Mouse (Mus musculus): ENCODE measurements around the gene Immt. TPM values are rescaled to one million over a fixed set of nuclear protein-coding genes. Genes with fewer than 3 reads are reported as not detected.

The Immt gene
- polyA plus RNA-seq, 1 experiment from 2014 or later: 188 TPM

- ATAC-seq (ENCODE audit: borderline replicate concordance, extremely low read depth, low FRiP score, low TSS enrichment): no peak
- Histone ChIP-seq H3K9ac (no peak overlapping the region), H3K4me1 (no peaks in the 10 kb centered on the region), H3K4me3 (no peak overlapping the region), H3K4me2 (no peak overlapping the region), H3K27me3 (no peaks in the 10 kb centered on the region), H3K9me3 (no peaks in the 10 kb centered on the region), H3K27ac (no peak overlapping the region), H3K36me3 (peaks cover 68% of the 10 kb centered on the region)
- WGBS: 70% methylated on average over 2 of the region's 2 CpGs
These were observed 36.6 kb downstream of the Immt start for GRCm38 (mm10) chr6:71867751-71868150.

- peaks cover 67% of the 10 kb centered on the region for H3K36me3 ChIP-seq
- H3K9ac ChIP-seq: no peak overlapping the region
- no peak overlapping the region for H3K4me2 ChIP-seq
- 89% methylated on average over 1 of the region's 1 CpGs for WGBS
- H3K27ac ChIP-seq: no peak overlapping the region
- ATAC-seq (ENCODE audit: borderline replicate concordance, extremely low read depth, low FRiP score, low TSS enrichment): no peak
- H3K9me3 ChIP-seq: no peaks in the 10 kb centered on the region
- no peaks in the 10 kb centered on the region for H3K4me1 ChIP-seq
- H3K27me3 ChIP-seq: no peaks in the 10 kb centered on the region
- no peak overlapping the region for H3K4me3 ChIP-seq
These were observed 37.7 kb downstream of the Immt start for GRCm38 (mm10) chr6:71868809-71869208.

- H3K4me2 ChIP-seq: no peak overlapping the region
- no peak overlapping the region for H3K9ac ChIP-seq
- 92% methylated on average over 9 of the region's 9 CpGs for WGBS
- no peak for ATAC-seq (ENCODE audit: borderline replicate concordance, extremely low read depth, low FRiP score, low TSS enrichment)
- no peaks in the 10 kb centered on the region for H3K27me3 ChIP-seq
- H3K27ac ChIP-seq: no peak overlapping the region
- peaks cover 67% of the 10 kb centered on the region for H3K36me3 ChIP-seq
- H3K4me3 ChIP-seq: no peak overlapping the region
- H3K4me1 ChIP-seq: no peaks in the 10 kb centered on the region
- no peaks in the 10 kb centered on the region for H3K9me3 ChIP-seq
These were observed 40.3 kb downstream of the Immt start for GRCm38 (mm10) chr6:71871396-71871795.

GRCm38 (mm10) chr6:71877965-71878760 lies 47.0 kb downstream of the Immt start:
- no peak for ATAC-seq (ENCODE audit: borderline replicate concordance, extremely low read depth, low FRiP score, low TSS enrichment)

GRCm38 (mm10) chr6:71893263-71893662 lies 62.1 kb downstream of the Immt start:
- no peak overlapping the region for H3K27ac ChIP-seq
- H3K4me3 ChIP-seq: no peak overlapping the region
- no peak overlapping the region for H3K4me2 ChIP-seq
- ATAC-seq (ENCODE audit: borderline replicate concordance, extremely low read depth, low FRiP score, low TSS enrichment): no peak
- no peaks in the 10 kb centered on the region for H3K9me3 ChIP-seq
- H3K27me3 ChIP-seq: no peaks in the 10 kb centered on the region
- 87% methylated on average over 4 of the region's 4 CpGs for WGBS
- H3K36me3 ChIP-seq: peaks cover 95% of the 10 kb centered on the region
- no peaks in the 10 kb centered on the region for H3K4me1 ChIP-seq
- no peak overlapping the region for H3K9ac ChIP-seq

More at GRCm38 (mm10) chr6:71877965-71878760, 47.0 kb downstream of the Immt start:
- no peaks in the 10 kb centered on the region for H3K27me3 ChIP-seq
- no peak overlapping the region for H3K4me3 ChIP-seq
- 90% methylated on average over 3 of the region's 3 CpGs for WGBS
- H3K9ac ChIP-seq: no peak overlapping the region
- peaks cover 75% of the 10 kb centered on the region for H3K36me3 ChIP-seq
- no peak overlapping the region for H3K4me2 ChIP-seq
- H3K4me1 ChIP-seq: no peaks in the 10 kb centered on the region
- no peaks in the 10 kb centered on the region for H3K9me3 ChIP-seq
- no peak overlapping the region for H3K27ac ChIP-seq

GRCm38 (mm10) chr6:71907702-71908235 lies 76.6 kb downstream of the Immt start:
- Histone ChIP-seq H3K4me2 (peak overlapping the region; percentile 56), H3K27me3 (no peaks in the 10 kb centered on the region), H3K9ac (peak overlapping the region; percentile 78), H3K36me3 (peaks cover 26% of the 10 kb centered on the region), H3K27ac (no peak overlapping the region), H3K4me3 (peak overlapping the region; percentile 89), H3K9me3 (no peaks in the 10 kb centered on the region), H3K4me1 (peaks cover 17% of the 10 kb centered on the region)
- ATAC-seq (ENCODE audit: borderline replicate concordance, extremely low read depth, low FRiP score, low TSS enrichment): no peak
- 3% methylated on average over 4 of the region's 4 CpGs for WGBS

- Histone ChIP-seq H3K4me3 (peak within 1 kb of the TSS; percentile 89), H3K9me3 (no peaks in the 10 kb centered on the region), H3K4me1 (peaks cover 17% of the 10 kb centered on the region), H3K9ac (peak within 1 kb of the TSS; percentile 78), H3K36me3 (peaks cover 23% of the 10 kb centered on the region), H3K27me3 (no peaks in the 10 kb centered on the region), H3K27ac (peak within 1 kb of the TSS; percentile 72; the same call in 1 of the 2 replicates), H3K4me2 (peak within 1 kb of the TSS; percentile 56)
- WGBS: under 1% methylated on average over 58 of the region's 58 CpGs
- peak; percentile 92 for ATAC-seq (ENCODE audit: borderline replicate concordance, extremely low read depth, low FRiP score, low TSS enrichment)
These were observed 77.6 kb downstream of the Immt start, which contains the start of the genes Ptcd3 and Polr1a for GRCm38 (mm10) chr6:71908481-71909381. Gene Ptcd3, minus strand, starts transcription at chr6:71908750. Gene Polr1a, plus strand, starts transcription at chr6:71909053.

- Histone ChIP-seq H3K4me2 (peak overlapping the region; percentile 56), H3K27me3 (no peaks in the 10 kb centered on the region), H3K9me3 (no peaks in the 10 kb centered on the region), H3K9ac (peak overlapping the region; percentile 78), H3K36me3 (peaks cover 20% of the 10 kb centered on the region), H3K4me3 (peak overlapping the region; percentile 89), H3K4me1 (peaks cover 17% of the 10 kb centered on the region), H3K27ac (0 out of 2 replicates have a peak overlapping the region, but pooled peaks have one; percentile 72)
- 20% methylated on average over 10 of the region's 10 CpGs for WGBS
- no peak; the same call in 1 of the 2 replicates for ATAC-seq (ENCODE audit: borderline replicate concordance, extremely low read depth, low FRiP score, low TSS enrichment)
These were observed 78.3 kb downstream of the Immt start for GRCm38 (mm10) chr6:71909384-71909783.

- Histone ChIP-seq H3K4me1 (peaks cover 17% of the 10 kb centered on the region), H3K27me3 (no peaks in the 10 kb centered on the region), H3K9me3 (no peaks in the 10 kb centered on the region), H3K27ac (no peak overlapping the region), H3K36me3 (peaks cover 17% of the 10 kb centered on the region), H3K4me3 (peak overlapping the region; percentile 89), H3K9ac (no peak overlapping the region), H3K4me2 (peak overlapping the region; percentile 56)
- 67% methylated on average over 6 of the region's 6 CpGs for WGBS
- no peak for ATAC-seq (ENCODE audit: borderline replicate concordance, extremely low read depth, low FRiP score, low TSS enrichment)
These were observed 78.7 kb downstream of the Immt start for GRCm38 (mm10) chr6:71909840-71910239.

- H3K4me1 ChIP-seq: peaks cover 17% of the 10 kb centered on the region
- no peak for ATAC-seq (ENCODE audit: borderline replicate concordance, extremely low read depth, low FRiP score, low TSS enrichment)
- H3K9ac ChIP-seq: no peak overlapping the region
- H3K36me3 ChIP-seq: peaks cover 24% of the 10 kb centered on the region
- H3K4me2 ChIP-seq: no peak overlapping the region
- no peak overlapping the region for H3K4me3 ChIP-seq
- H3K27ac ChIP-seq: no peak overlapping the region
- WGBS: 48% methylated on average over 5 of the region's 5 CpGs
- H3K27me3 ChIP-seq: no peaks in the 10 kb centered on the region
- H3K9me3 ChIP-seq: no peaks in the 10 kb centered on the region
These were observed 80.7 kb downstream of the Immt start for GRCm38 (mm10) chr6:71911686-71912450.

- H3K4me1 ChIP-seq: no peaks in the 10 kb centered on the region
- H3K4me3 ChIP-seq: no peak overlapping the region
- H3K4me2 ChIP-seq: no peak overlapping the region
- H3K9me3 ChIP-seq: no peaks in the 10 kb centered on the region
- WGBS: 92% methylated on average over 7 of the region's 7 CpGs
- H3K27ac ChIP-seq: no peak overlapping the region
- no peak for ATAC-seq (ENCODE audit: borderline replicate concordance, extremely low read depth, low FRiP score, low TSS enrichment)
- H3K27me3 ChIP-seq: no peaks in the 10 kb centered on the region
- peaks cover 89% of the 10 kb centered on the region for H3K36me3 ChIP-seq
- H3K9ac ChIP-seq: no peak overlapping the region
These were observed 89.6 kb downstream of the Immt start for GRCm38 (mm10) chr6:71920752-71921151.
